Mouse (Mus musculus): ENCODE measurements around the gene Nos3.

GRCm38 (mm10) chr5:24380499-24380898 is 15.9 kb downstream of the Nos3 start:
- no peak; the same call in 2 of the 3 replicates for TF ChIP-seq GATA1 (IDR thresholded peaks at IDR 0.05; ENCODE audit: borderline replicate concordance, low read length)
- TF ChIP-seq FLI1 (IDR thresholded peaks at IDR 0.05; ENCODE audit: low read length), result no peak
